Mouse (Mus musculus) liver, adult 2 months (tissue): Measurements from ENCODE around the gene Grtp1.

Source experiments
- CTCF ChIP-seq: fragments of 200-500 bp; IDR thresholded peaks from 2 replicates; pipeline ENCODE4 v1.5.1; 2011; ENCODE audit warnings: low read depth, low read length, control low read depth
- POLR2A ChIP-seq: fragments of 200-500 bp; IDR thresholded peaks from 2 replicates; pipeline ENCODE4 v1.6.1; 2011; ENCODE audit warnings: low read length, control low read depth; ENCODE audit not compliant: insufficient read depth; ENCODE audit errors: extremely low read depth

DNA sequence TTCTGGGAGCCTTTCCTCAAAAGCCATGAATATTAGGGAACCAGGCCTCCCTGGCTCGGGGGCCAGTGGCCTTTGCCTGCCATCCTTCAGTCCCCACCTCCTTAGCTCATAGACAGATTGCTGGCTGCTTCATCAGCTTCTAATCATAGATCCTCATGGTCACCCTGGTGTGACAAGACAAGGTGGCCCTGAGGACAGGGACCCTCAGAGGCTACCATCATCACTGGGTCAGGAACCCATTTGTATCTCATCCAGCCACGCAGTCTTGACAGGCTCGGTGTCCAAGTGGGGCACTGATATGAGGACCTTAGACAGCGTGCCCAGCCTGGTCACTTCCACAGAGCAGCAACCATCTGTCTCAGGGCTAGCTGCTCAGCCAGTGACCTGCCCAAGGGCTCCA is 30.1 kb upstream of the Grtp1 start:
- TF ChIP-seq POLR2A (no peak), CTCF (no peak)
